Mouse (Mus musculus) layer of hippocampus, postnatal 14 days (tissue): Measurements from ENCODE around the gene Cldn34b2. TPM values are rescaled to one million over a fixed set of nuclear protein-coding genes. Genes with fewer than 3 reads are reported as not detected.
A peak's percentile ranks its signal among the peaks of the same experiment; 100 is the strongest.
"Not testable (repeated sequence)": the region's sequence is repeated elsewhere in the genome, so short reads cannot be mapped to it uniquely, and the experiment has no call there.

Experiments used
- DNase-seq, 2 experiments: peaks; one replicate each; pipeline ENCODE4 v3.0.0; 2021 to 2022; ENCODE audit warnings: low spot score in 2 of 2, mixed read lengths in 1 of 2
- long read RNA-seq, 2 experiments: library from polyadenylated mRNA; stranded (forward); transcript quantifications; one replicate each; pipeline ENCODE4 v2.0.0; 2021
- total RNA-seq, 2 experiments: library from RNA; stranded (reverse); gene quantifications; 2 replicates each; pipeline ENCODE4 v1.2.3; 2021

Gene Cldn34b2
- total RNA-seq, result not detected
- long read RNA-seq, experiment 1, result 0 reads
- long read RNA-seq, experiment 2, result 0 reads

- not testable (repeated sequence) for DNase-seq
Measured at GRCm38 (mm10) chrX:155128312-155128711, at the start of gene Cldn34b2. Gene Cldn34b2, minus strand, starts transcription at chrX:155128412.

- no peak for DNase-seq
Measured at GRCm38 (mm10) chrX:155177640-155178039, 49.4 kb upstream of the Cldn34b2 start.

DNA sequence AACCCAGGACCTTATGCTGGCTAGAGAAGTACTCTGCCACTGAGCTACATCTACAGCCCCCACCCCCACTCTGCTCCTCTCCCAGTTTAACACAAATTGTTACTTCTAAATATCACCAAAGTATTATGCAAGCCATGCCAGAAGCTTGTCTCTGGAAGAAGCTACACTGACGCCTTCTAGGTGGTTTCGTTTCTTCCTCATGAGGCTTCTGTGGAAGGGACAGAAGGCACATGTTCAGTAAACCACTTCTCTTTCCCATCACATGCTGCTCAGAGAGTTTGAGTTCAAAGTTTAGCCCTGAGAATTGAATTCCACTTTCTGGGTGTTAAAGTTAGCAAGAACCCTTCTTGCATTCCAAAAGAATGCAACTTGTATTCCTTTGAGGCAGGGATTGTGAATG lies 49.0 kb upstream of the Cldn34b2 start:
- no peak for DNase-seq

DNA sequence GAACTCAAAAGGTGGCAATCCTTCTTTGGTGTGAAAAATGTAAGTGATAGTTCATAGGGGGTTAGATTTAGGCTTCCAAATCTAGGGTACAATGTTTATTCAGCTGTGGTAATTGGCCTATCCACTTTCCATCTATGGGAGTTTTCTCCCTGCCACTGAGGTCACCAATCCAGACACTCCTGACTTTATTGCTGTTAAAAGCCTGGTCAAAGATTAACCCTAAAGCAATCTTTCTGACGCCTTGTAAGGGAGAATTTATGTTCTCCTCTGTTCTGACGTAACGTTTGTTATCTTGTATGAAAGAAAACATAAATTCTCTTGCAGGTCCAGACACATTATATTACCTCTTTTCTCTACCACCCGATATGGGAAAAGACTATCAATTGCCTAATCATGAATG lies 47.4 kb upstream of the Cldn34b2 start:
- no peak for DNase-seq

DNA sequence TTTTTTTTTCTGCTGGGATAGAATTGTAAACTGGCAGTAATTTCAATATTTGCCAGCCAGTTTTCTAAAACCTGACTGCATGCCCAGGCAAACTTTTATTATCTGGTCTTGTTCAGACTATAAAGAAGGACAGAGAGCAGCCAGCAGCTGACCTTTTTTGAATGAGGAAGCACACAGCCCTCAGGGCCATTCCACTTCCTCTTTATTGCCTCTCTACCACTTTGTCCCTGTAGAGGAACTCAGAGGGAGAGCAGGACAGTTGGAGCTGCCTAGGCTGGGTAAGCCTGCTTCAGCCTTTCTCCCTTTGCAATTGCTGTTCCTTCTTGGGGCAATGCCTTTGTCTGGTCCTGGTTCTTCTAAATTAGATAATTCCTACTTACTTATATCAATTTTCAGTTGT lies 44.1 kb upstream of the Cldn34b2 start:
- peak in 1 of 2 experiments; percentile 1 for DNase-seq

- DNase-seq, result no peak
Measured at GRCm38 (mm10) chrX:155171754-155172153, 43.5 kb upstream of the Cldn34b2 start.

DNA sequence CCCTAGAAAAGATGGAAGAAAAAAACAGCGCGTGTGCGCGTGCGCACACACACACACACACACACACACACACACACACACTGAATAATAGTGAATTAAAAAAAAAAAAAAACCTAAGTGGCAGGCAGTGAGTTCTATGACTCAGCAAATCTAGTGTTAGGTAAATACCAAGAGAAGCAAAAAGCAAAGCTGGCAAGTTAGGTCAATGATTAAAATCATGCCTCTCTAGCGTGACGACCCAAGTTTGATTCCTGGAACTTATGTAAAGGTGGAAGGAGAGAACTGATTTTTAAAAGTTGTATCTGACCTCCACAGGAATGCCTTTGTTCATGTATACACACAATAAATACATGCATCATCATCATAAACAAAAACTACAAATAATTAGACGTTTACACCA lies 41.7 kb upstream of the Cldn34b2 start:
- DNase-seq, result no peak

DNA sequence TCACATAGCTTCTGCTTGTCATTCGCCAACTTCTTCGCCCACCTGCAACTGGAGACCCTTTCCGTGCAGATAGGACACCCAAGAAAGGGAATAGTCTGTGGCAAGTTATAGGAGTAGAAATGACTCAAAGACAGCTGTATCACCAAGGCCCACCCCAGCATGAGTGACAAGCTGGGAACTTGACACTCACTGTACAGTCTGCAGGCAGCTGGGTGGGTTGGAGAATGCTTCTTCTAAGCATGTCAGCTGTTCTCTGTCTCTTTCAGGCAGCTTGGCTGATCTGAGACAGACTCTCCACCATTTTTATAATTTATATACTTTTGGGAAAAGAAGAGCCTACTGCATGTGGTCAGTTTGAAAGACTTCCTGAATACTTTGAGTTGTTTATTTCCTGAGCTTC lies 39.5 kb upstream of the Cldn34b2 start:
- DNase-seq, result no peak

- DNase-seq, result no peak
Measured at GRCm38 (mm10) chrX:155166313-155166712, 38.1 kb upstream of the Cldn34b2 start.

- no peak for DNase-seq
Measured at GRCm38 (mm10) chrX:155163553-155163952, 35.3 kb upstream of the Cldn34b2 start.

DNA sequence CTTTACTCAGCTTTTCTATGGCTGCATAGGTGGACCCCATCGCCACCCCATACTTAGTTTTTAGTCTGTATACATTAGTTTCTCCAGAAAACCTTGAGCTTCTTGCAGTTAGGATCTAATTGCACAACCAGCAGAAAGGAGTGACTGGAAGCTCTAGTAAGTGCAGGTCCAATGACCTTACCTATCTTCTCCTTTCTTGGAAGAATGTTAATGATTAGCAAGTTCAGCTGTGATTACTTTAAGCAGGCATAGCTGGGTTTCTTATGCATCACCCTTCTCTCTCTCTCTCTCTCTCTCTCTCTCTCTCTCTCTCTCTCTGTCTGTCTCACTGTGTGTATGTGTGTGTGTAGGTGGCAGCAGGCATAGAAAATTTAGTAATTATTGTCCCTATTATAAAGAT lies 23.7 kb upstream of the Cldn34b2 start:
- DNase-seq, result no peak

DNA sequence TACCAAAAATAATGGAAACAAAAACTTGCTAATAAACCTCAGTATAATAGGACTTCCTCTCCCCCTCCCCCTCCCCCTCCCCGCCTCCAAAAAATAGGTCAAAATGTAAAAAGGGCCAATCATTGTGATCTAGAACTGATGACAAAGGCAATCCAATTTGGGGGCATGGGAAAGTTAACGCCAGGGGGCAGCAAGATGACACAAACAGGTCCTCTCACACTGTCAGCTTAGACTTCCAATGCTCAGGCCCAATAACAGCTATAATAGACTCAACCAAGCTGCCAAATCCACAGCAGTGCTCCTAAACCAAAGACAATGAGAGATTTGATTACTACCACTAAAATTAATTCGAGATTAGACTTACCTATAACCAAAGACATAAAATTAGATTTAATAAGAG lies 16.5 kb upstream of the Cldn34b2 start:
- peak; percentile 7 to 36 for DNase-seq

DNA sequence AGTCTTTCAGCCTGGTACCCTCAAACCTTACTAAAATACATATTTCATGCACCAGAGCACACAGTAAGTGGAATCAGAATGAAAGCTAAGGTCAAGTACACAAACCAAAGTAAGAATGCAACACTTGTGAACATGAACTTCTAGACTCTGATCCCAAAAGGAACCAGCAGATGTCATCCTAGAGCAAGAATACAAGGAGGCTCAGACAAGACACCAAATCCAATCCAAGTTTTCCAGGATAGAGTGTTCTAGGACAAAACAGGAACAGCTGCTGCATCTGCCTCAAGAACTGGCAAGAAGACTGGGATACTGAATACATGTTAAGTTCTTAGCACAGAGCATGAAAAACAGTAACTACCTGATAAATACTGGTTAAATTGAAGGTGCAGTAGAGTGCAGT lies 30.2 kb downstream of the Cldn34b2 start:
- DNase-seq, result peak in 1 of 2 experiments; percentile 16

- DNase-seq, result not testable (repeated sequence)
Measured at GRCm38 (mm10) chrX:155093566-155093965, 34.6 kb downstream of the Cldn34b2 start, which contains the start of gene Magea2. Gene Magea2, minus strand, starts transcription at chrX:155093666.

DNA sequence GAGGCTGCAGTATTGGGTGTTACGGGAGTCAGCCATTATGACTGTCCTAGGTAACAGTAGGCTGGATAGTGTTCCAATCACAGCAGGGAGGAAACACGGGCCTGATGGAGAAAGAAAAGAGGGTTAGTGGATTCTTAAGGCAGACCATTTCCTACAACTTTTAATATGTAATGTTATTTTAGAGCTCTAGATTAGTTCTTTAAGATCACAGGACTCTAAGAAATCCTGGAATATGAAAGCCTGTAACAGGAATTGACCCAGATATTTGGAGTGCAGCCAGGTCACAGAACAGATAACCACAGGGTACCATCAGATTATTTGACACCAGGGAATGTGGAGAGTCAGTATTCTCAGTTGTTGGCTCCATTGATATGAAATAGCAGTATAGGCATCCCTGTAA lies 38.5 kb downstream of the Cldn34b2 start, which contains the start of gene Magea1:
TSS of gene Magea1 (minus strand) at position 101 of the 400 bp plus-strand sequence.
- not testable (repeated sequence) for DNase-seq

Other genes starting within 250 kb of the Cldn34b2 start
- not detected for gene Cldn34b1, start 238.1 kb downstream of the Cldn34b2 start, total RNA-seq
- not detected for gene Magea6, start 192.4 kb downstream of the Cldn34b2 start, total RNA-seq
- not detected for gene Magea3, start 178.9 kb downstream of the Cldn34b2 start, total RNA-seq
- gene Magea8, start 132.6 kb downstream of the Cldn34b2 start, total RNA-seq, result not detected
- not detected for gene Magea5, start 65.3 kb downstream of the Cldn34b2 start, total RNA-seq
- gene Magea1, start 38.6 kb downstream of the Cldn34b2 start, total RNA-seq, result not detected
- gene Magea2, start 34.7 kb downstream of the Cldn34b2 start, total RNA-seq, result not detected
- 10 to 100 TPM; 56.1 to 80.4 TPM for gene Sat1, start 88.0 kb upstream of the Cldn34b2 start, total RNA-seq
- 10 to 100 TPM; 18.8 to 24.1 TPM for gene Acot9, start 134.0 kb upstream of the Cldn34b2 start, total RNA-seq
- 10 to 100 TPM; 17.4 to 22.1 TPM for gene Prdx4, start 212.3 kb upstream of the Cldn34b2 start, total RNA-seq